Mouse (Mus musculus): ENCODE results near the gene Vtcn1. TPM values are rescaled to one million over a fixed set of nuclear protein-coding genes. Genes with fewer than 3 reads are reported as not detected.

Gene Vtcn1
- under 1 TPM; 0.14 to 0.63 TPM for polyA plus RNA-seq (2012; fragmentation: generic; extraction: Trizol)

DNA sequence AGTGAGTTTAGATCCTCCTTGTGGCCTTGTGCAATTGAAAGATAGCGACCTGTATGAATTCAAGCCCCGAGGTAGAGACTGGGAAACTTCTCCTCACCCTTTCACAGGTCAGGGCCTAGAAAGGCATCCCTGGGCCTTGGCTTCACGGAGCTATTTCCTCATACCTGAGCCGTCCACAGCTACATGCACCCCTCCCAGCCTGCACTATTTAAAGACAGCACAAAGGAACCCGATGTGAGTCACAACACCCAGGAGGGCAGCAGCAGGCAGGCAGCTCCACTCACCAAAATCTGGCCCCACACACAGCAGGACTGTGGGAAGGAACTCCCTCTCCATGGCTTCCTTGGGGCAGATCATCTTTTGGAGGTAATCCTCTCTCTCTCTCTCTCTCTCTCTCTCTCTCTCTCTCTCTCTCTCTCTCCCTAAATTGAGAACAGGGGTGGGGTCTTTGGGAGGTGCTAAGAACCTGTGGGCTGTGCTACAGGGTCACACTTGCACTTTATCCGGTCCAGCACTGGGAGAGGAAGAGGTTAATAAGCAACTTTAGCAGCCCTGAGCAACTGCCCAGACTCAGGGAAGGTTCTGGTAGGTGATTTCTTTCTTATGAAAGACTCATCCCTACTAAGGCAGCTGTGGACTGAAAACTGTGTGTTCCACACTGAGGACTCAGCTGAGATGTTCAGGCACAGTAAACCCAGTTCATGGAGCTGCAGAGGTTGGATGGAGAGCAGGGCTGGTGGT is at the start of gene Vtcn1:
Gene Vtcn1, plus strand, starts transcription at position 235 of the 741 bp plus-strand sequence.

DNA sequence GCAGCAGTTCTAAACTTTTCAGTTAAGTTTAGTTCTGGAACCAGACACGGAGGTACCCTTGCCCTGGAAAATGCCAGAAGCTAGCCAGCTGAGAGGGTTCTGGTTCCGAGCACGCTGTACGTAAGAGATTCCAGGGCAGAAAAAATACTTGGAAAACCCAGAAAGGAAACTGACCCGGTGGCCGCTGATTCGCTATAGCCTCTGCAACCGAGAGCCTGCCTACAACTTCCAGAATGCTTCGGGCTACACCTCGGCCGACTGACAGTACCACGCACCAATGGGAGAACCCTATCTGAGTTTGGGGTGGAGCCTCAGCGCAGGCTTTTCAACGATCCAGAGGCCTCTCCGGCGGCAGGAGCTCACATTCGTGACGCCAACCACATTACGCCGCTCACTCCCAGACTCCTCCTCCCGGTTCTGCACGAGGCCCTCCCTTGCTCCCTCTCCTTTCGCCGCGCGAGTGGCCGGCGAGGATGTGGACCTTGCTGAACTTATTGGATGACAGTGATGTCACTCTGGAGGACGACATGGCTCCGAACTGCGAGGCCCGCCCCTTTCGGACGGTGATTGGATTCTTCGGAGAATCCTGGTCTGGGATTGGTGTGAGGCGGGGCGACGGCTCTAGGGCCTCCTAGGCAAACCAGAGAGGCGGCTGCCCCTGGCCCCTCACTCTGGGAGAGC is 96.7 kb downstream of the Vtcn1 start, which contains the start of gene Trim45:
Gene Trim45, plus strand, starts transcription at position 378 of the 681 bp plus-strand sequence.

Other genes starting within 250 kb of the Vtcn1 start
- 1 to 10 TPM; 3.5 to 8.4 TPM for gene Man1a2, start 140.0 kb upstream of the Vtcn1 start, polyA plus RNA-seq (2012; fragmentation: generic; extraction: Trizol)
- gene Trim45, start 96.7 kb downstream of the Vtcn1 start, polyA plus RNA-seq (2012; fragmentation: generic; extraction: Trizol) = 10 to 100 TPM in 1 of 2 experiments, 1 to 10 TPM in 1; 3.9 to 12.0 TPM
- gene Ttf2, start 144.2 kb downstream of the Vtcn1 start, polyA plus RNA-seq (2012; fragmentation: generic; extraction: Trizol) = 1 to 10 TPM; 2.2 to 5.1 TPM
- gene Cd101, start 204.1 kb downstream of the Vtcn1 start, polyA plus RNA-seq (2012; fragmentation: generic; extraction: Trizol) = under 1 TPM in 1 of 2 experiments, not detected in 1; 0.02 TPM